Mouse (Mus musculus) stomach, postnatal 0 days (tissue): ENCODE measurements around the gene Uckl1. TPM values are rescaled to one million over a fixed set of nuclear protein-coding genes. Genes with fewer than 3 reads are reported as not detected.
A peak's percentile ranks its signal among the peaks of the same experiment; 100 is the strongest.

Source experiments
- ATAC-seq: fragments of 200-750 bp; cut with Nextera tagmentation; 2 replicates; pipeline ENCODE4 v1.8.0; 2017; ENCODE audit not compliant: low FRiP score, low TSS enrichment
- DNase-seq: peaks from one replicate; pipeline ENCODE4 v3.0.0-alpha.2; 2016; ENCODE audit warnings: low spot score
- H3K27ac ChIP-seq: fragments of 300-500 bp; sonication (generic); replicated peaks from 2 replicates; pipeline ENCODE4 v1.5.1; 2014; ENCODE audit warnings: mild to moderate bottlenecking, control low read depth
- H3K27me3 ChIP-seq: fragments of 300-500 bp; sonication (generic); 2 replicates; pipeline ENCODE4 v1.6.1; 2014; ENCODE audit warnings: low read length; ENCODE audit not compliant: control insufficient read depth, insufficient read depth
- H3K36me3 ChIP-seq: fragments of 300-500 bp; sonication (generic); 2 replicates; pipeline ENCODE4 v1.6.1; 2014; ENCODE audit warnings: low read length, mixed read lengths; ENCODE audit not compliant: control insufficient read depth, insufficient read depth
- H3K4me1 ChIP-seq: fragments of 300-500 bp; sonication (generic); replicated peaks from 2 replicates; pipeline ENCODE4 v1.6.1; 2014; ENCODE audit warnings: antibody characterized with exemption; ENCODE audit not compliant: control insufficient read depth, insufficient read depth
- H3K4me2 ChIP-seq: fragments of 300-500 bp; sonication (generic); replicated peaks from 2 replicates; pipeline ENCODE4 v1.6.1; 2014; ENCODE audit warnings: low read depth, mild to moderate bottlenecking, control low read depth, moderate library complexity
- H3K4me3 ChIP-seq: fragments of 300-500 bp; sonication (generic); 2 replicates; pipeline ENCODE4 v1.5.1; 2014; ENCODE audit warnings: low read depth, low read length, control low read depth
- H3K9ac ChIP-seq: fragments of 300-500 bp; sonication (generic); 2 replicates; pipeline ENCODE4 v1.6.1; 2014; ENCODE audit warnings: mild to moderate bottlenecking, low read length, control low read depth, mixed read lengths
- H3K9me3 ChIP-seq: fragments of 300-500 bp; sonication (generic); 2 replicates; pipeline ENCODE4 v1.6.1; 2016; ENCODE audit warnings: low read length; ENCODE audit not compliant: control insufficient read depth
- CTCF ChIP-seq: IDR thresholded peaks from 2 replicates; pipeline ENCODE4 v1.5.1; 2016; ENCODE audit warnings: antibody characterized with exemption, low read depth, mild to moderate bottlenecking, moderate library complexity
- EP300 ChIP-seq: optimal IDR thresholded peaks from 2 replicates; pipeline ENCODE3; 2016; ENCODE audit warnings: antibody characterized with exemption
- WGBS: fragments of 180-500 bp; shearing (Covaris S2); extraction: QIAGEN DNeasy Blood & Tissue Kit; methylation state at CpG from one replicate; pipeline ENCODE4 v1.1.7; 2014; 5-methylcytosine and 5-hydroxymethylcytosine counted together
- polyA plus RNA-seq: library from polyadenylated mRNA; unstranded; fragments of >200 nt; fragmentation: Nextera tagmentation; extraction: Ambion mirVana; gene quantifications from 2 replicates; pipeline ENCODE4 v1.2.1, GENCODE M21; 2015

The Uckl1 gene
- polyA plus RNA-seq, 1 experiment from 2014 or later = 39.7 TPM

DNA sequence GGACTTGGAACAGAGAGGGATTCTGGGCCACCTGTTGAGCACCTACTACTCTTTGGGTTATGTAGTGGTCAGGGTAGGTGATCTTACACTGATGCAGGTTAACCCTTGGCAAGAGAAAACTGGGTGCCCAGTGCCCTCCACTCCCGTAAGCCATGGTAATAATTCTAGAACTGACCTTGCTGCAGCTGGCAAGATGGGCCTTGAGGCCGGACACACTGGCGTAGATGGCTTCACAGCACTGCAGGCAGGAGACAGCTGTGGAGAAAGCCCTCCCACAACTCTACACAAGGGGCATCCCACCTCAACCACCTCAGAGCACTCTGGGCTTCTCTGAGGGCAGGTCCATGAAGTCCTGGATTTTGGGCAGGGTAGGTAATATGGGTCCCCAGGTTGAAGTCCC is 1.4 kb upstream of the Uckl1 start:
- Histone ChIP-seq H3K27ac (no peak overlapping the region), H3K9ac (no peak overlapping the region), H3K27me3 (no peaks in the 10 kb centered on the region), H3K4me3 (no peak overlapping the region), H3K9me3 (no peaks in the 10 kb centered on the region), H3K36me3 (peaks cover 24% of the 10 kb centered on the region; the same call in 1 of the 2 replicates), H3K4me2 (no peak overlapping the region), H3K4me1 (no peaks in the 10 kb centered on the region)
- ATAC-seq (no peak), DNase-seq (no peak)
- TF ChIP-seq CTCF = no peak
- no peak for TF ChIP-seq EP300
- 95% methylated on average over 3 of the region's 3 CpGs for WGBS

DNA sequence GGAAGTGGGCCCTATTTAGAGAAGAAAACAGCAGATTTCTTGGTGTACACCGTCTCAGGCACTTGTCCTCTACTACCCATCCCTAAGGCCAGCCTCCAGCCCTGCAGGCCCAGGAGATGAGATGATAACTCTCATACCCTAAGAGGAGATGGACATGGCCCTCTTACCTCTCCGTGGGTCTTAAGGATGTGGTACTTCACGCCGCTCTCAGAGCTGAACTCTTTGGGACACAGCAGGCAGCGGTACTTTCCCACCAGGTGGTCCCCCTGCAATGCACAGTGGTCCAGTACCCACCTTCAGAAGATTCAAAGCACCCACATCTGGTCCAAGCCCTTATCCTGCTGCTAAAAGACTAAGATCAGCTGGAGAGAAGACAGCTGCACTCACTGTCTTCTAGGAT is 814 bp upstream of the Uckl1 start:
- DNase-seq (no peak), ATAC-seq (no peak)
- no peaks in the 10 kb centered on the region for H3K9me3 ChIP-seq
- WGBS = 92% methylated on average over 5 of the region's 5 CpGs
- H3K4me3 ChIP-seq = no peak overlapping the region
- peaks cover 24% of the 10 kb centered on the region; the same call in 1 of the 2 replicates for H3K36me3 ChIP-seq
- H3K9ac ChIP-seq = no peak overlapping the region
- TF ChIP-seq CTCF (no peak), EP300 (no peak)
- no peak overlapping the region for H3K27ac ChIP-seq
- H3K4me2 ChIP-seq = no peak overlapping the region
- no peaks in the 10 kb centered on the region for H3K27me3 ChIP-seq
- peaks cover under 1% of the 10 kb centered on the region; the same call in 1 of the 2 replicates for H3K4me1 ChIP-seq

DNA sequence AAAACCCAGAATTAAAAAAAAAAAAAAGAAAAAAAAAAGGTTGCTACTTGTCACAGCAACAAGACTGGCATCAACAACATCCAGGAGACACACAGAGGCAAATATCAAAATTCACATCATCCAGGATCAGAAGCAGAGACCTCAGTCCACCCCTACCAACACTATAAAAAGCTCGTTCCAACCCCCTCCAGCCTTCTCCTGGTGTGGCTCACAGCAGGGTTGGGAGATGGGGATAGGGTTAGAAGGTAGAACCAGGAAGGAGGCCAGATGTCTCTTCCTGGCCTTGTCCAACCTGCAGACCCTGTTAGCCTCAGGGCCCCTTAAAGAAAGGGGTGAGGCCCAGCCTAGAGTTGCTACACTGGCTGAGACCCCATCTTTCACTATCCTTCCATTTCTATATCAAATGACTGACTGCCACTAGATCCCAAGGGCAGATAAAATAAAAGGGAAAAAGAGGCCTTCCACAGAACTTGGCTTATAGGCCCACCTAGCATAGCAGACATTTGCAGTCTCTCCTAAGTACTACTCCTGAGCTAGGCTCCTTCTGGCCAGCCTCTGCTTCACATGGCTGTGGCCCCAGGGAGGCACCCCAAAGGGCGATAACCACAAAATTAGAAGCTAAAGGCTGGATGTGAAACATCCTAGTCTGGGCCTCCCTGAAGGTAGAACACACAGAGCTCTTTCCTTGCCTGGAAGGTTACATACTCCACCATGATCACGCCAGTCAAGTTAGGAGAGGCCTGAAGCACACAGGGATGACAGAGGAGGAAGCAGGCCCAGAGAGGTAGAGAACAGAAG is 1.0 kb downstream of the Uckl1 start:
- Histone ChIP-seq H3K4me2 (no peak overlapping the region), H3K4me1 (peaks cover 13% of the 10 kb centered on the region), H3K9me3 (no peaks in the 10 kb centered on the region), H3K4me3 (no peak overlapping the region), H3K36me3 (peaks cover 20% of the 10 kb centered on the region; the same call in 1 of the 2 replicates), H3K27ac (no peak overlapping the region), H3K9ac (no peak overlapping the region), H3K27me3 (no peaks in the 10 kb centered on the region)
- 87% methylated on average over 3 of the region's 3 CpGs for WGBS
- DNase-seq (no peak), ATAC-seq (no peak)
- no peak for TF ChIP-seq CTCF
- no peak for TF ChIP-seq EP300

DNA sequence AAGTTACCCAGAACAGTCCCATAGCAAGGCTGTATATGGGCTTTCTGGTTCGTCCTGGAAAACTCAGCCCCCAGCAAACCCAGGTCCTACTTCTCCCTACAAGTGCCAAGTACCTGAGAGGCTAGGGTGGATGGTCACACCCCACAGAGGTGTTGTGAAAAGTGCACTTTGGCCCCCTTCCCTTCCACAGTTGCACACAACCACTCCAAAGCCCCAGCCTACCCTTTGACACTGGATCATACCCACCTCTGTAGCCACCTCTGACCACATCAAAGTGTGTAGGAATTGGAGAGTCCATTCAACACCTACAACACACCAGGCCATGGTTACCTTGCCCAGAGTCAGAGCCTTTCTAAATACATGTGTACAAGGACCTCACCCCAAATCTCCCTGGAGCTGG is 1.8 kb downstream of the Uckl1 start:
- no peak for ATAC-seq
- no peak for DNase-seq

DNA sequence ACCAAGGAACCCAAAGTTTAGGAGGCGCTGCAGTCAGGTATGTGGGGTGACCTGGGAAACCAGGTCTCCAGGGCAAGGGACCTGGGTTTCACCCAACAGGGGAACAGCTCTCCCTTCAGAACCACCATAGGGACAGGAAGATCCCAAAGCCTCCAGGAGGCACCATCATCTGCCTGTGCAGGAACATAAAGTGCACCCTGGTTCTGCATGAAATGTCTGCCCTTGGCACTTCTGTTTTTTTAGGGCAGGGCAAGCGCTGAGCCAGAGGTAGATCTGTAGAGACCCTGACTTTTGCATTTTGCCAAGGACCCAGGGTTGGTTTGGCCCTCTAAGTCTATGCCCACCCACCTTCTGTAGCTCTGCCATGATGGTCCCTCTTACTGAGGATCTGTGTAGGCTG is 2.3 kb downstream of the Uckl1 start:
- ATAC-seq (no peak), DNase-seq (no peak)
- Histone ChIP-seq H3K4me3 (0 out of 2 replicates have a peak overlapping the region, but pooled peaks have one; percentile 82), H3K9ac (no peak overlapping the region), H3K27me3 (no peaks in the 10 kb centered on the region), H3K4me1 (peaks cover 13% of the 10 kb centered on the region), H3K27ac (0 out of 2 replicates have a peak overlapping the region, but pooled peaks have one; percentile 98), H3K9me3 (no peaks in the 10 kb centered on the region), H3K4me2 (no peak overlapping the region; the same call in 1 of the 2 replicates), H3K36me3 (peaks cover 18% of the 10 kb centered on the region; the same call in 1 of the 2 replicates)
- 76% methylated on average over 2 of the region's 2 CpGs for WGBS
- TF ChIP-seq EP300 = no peak
- TF ChIP-seq CTCF = no peak; the same call in 1 of the 2 replicates

More for the DNA sequence above, 1.8 kb downstream of the Uckl1 start:
- H3K4me2 ChIP-seq = no peak overlapping the region
- TF ChIP-seq EP300 (no peak), CTCF (no peak)
- no peak overlapping the region for H3K27ac ChIP-seq
- no peak overlapping the region for H3K9ac ChIP-seq
- WGBS = 82% methylated on average over 1 of the region's 1 CpGs
- H3K4me1 ChIP-seq = peaks cover 13% of the 10 kb centered on the region
- H3K4me3 ChIP-seq = no peak overlapping the region
- H3K36me3 ChIP-seq = peaks cover 18% of the 10 kb centered on the region; the same call in 1 of the 2 replicates
- no peaks in the 10 kb centered on the region for H3K27me3 ChIP-seq
- no peaks in the 10 kb centered on the region for H3K9me3 ChIP-seq
